Mouse (Mus musculus) neutrophil, adult 5-6 weeks (primary cell): ENCODE data around the gene Rftn1. TPM values are rescaled to one million over a fixed set of nuclear protein-coding genes. Genes with fewer than 3 reads are reported as not detected.

Experiments used
- total RNA-seq: library from RNA; stranded (forward); fragments of 200-1000 nt; gene quantifications from 2 replicates; pipeline ENCODE4 v1.2.3, GENCODE M21; 2017

Gene Rftn1
- total RNA-seq, 1 experiment from 2014 or later, result 63.0 TPM

Other genes with a start within 250 kb of the Rftn1 start
- gene Dazl, start 103.0 kb upstream of the Rftn1 start, total RNA-seq, result 0.23 TPM in 1 of 2 replicates, not detected in the other